Mouse (Mus musculus) left cerebral cortex, adult 9 months (tissue): ENCODE measurements around the gene Gfer.
A peak's percentile ranks its signal among the peaks of the same experiment; 100 is the strongest.
"Not testable (repeated sequence)": the region's sequence is repeated elsewhere in the genome, so short reads cannot be mapped to it uniquely, and the experiment has no call there.

ENCODE experiments used
- DNase-seq, 2 experiments: peaks; one replicate each; pipeline ENCODE4 v3.0.0; 2022; ENCODE audit warnings: low spot score in 2 of 2

Gene Gfer

GRCm38 (mm10) chr17:24722220-24722924, 26.4 kb upstream of the Gfer start:
- no peak for DNase-seq

- not testable (repeated sequence) for DNase-seq
Observed at GRCm38 (mm10) chr17:24721383-24721955, 25.5 kb upstream of the Gfer start.

GRCm38 (mm10) chr17:24720616-24721015, 24.7 kb upstream of the Gfer start:
- not testable (repeated sequence) for DNase-seq

- peak; percentile 97 to 99 for DNase-seq
Observed at GRCm38 (mm10) chr17:24719494-24720222, 23.7 kb upstream of the Gfer start.

GRCm38 (mm10) chr17:24718938-24719337, 23.0 kb upstream of the Gfer start:
- not testable (repeated sequence) for DNase-seq

- no peak for DNase-seq
Observed at GRCm38 (mm10) chr17:24717943-24718342, 22.0 kb upstream of the Gfer start, which contains the start of the genes Rnf151 and Rps2. Gene Rnf151 (minus strand): TSS chr17:24718063. Gene Rps2 (plus strand): TSS chr17:24718116.

- no peak for DNase-seq
Observed at GRCm38 (mm10) chr17:24716166-24716682, 20.3 kb upstream of the Gfer start.

- DNase-seq = no peak
Observed at GRCm38 (mm10) chr17:24715556-24715955, 19.6 kb upstream of the Gfer start.

GRCm38 (mm10) chr17:24708646-24709045, 12.7 kb upstream of the Gfer start:
- no peak for DNase-seq

GRCm38 (mm10) chr17:24707801-24708425, 12.0 kb upstream of the Gfer start:
- DNase-seq = no peak

GRCm38 (mm10) chr17:24706982-24707800, 11.2 kb upstream of the Gfer start, which contains the start of gene Tbl3:
Gene Tbl3 (minus strand): TSS chr17:24707660.
- DNase-seq = peak; percentile 71 to 95

GRCm38 (mm10) chr17:24705821-24706220, 9.9 kb upstream of the Gfer start:
- DNase-seq = no peak

- DNase-seq = no peak
Observed at GRCm38 (mm10) chr17:24701251-24701650, 5.3 kb upstream of the Gfer start.

GRCm38 (mm10) chr17:24699473-24699872, 3.5 kb upstream of the Gfer start:
- DNase-seq = no peak

GRCm38 (mm10) chr17:24698715-24699114, 2.8 kb upstream of the Gfer start:
- no peak for DNase-seq

- DNase-seq = no peak
Observed at GRCm38 (mm10) chr17:24697985-24698384, 2.0 kb upstream of the Gfer start.

GRCm38 (mm10) chr17:24695326-24696010, 488 bp downstream of the Gfer start:
- no peak for DNase-seq

- no peak for DNase-seq
Observed at GRCm38 (mm10) chr17:24692385-24692784, 3.6 kb downstream of the Gfer start.

GRCm38 (mm10) chr17:24689251-24690081, 6.5 kb downstream of the Gfer start, which contains the start of gene Syngr3:
Gene Syngr3 (minus strand): TSS chr17:24689955.
- DNase-seq = no peak
